Mouse (Mus musculus): ENCODE measurements around the gene Fzd4. TPM values are rescaled to one million over a fixed set of nuclear protein-coding genes. Genes with fewer than 3 reads are reported as not detected.

Gene Fzd4
- polyA plus RNA-seq, 1 experiment, result 5.0 TPM

DNA sequence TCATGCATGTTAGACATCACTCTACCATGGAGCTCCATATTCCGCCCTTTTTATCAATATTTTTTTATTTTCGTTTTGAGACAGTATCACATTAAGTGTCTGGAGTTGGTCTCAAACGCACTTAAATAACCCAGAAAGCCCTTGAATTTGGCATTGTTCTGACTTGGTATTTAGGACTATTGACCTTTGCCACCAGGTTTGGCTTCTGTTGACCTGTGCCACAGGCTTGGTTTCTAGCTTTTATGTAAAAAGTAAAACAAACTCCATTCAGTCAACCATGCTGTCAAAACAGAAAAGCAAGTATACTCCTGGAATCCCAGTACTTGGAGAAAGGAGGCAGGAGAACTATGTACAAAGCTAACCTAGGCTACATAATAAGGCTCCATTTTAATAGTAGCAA lies 12.9 kb upstream of the Fzd4 start:
- Histone ChIP-seq H3K36me3 (ENCODE audit: control insufficient read depth, insufficient read depth) (no peaks in the 10 kb centered on the region), H3K4me3 (no peak overlapping the region), H3K79me2 (ENCODE audit: control insufficient read depth, insufficient read depth) (no peaks in the 10 kb centered on the region), H3K4me2 (ENCODE audit: low read depth) (no peak overlapping the region), H3ac (ENCODE audit: control insufficient read depth, insufficient read length) (no peak overlapping the region), H3K27me3 (ENCODE audit: control insufficient read depth, insufficient read depth, insufficient read length) (no peaks in the 10 kb centered on the region)
- TF ChIP-seq POLR2A (IDR thresholded peaks at IDR 0.05; ENCODE audit: insufficient read length, low read depth), result no peak
- no peak for TF ChIP-seq TCF12 (IDR thresholded peaks at IDR 0.05; ENCODE audit: insufficient read depth, poor library complexity, severe bottlenecking)
- no peak for TF ChIP-seq USF1 (IDR thresholded peaks at IDR 0.05; ENCODE audit: low read depth)
- TF ChIP-seq E2F4 (IDR thresholded peaks at IDR 0.05; ENCODE audit: insufficient read depth), result no peak
- no peak for TF ChIP-seq REST (IDR thresholded peaks at IDR 0.05; ENCODE audit: insufficient read depth, insufficient read length)
- TF ChIP-seq TCF3 (IDR thresholded peaks at IDR 0.05; ENCODE audit: insufficient read length, low read depth), result no peak
- no peak for TF ChIP-seq MYOD1 (IDR thresholded peaks at IDR 0.05; ENCODE audit: control insufficient read depth in 1 of 3, insufficient read length in 2 of 3, low read depth in 2 of 3)
- no peak for TF ChIP-seq CEBPB (IDR thresholded peaks at IDR 0.05; ENCODE audit: insufficient read depth, poor library complexity, severe bottlenecking)
- TF ChIP-seq SRF (IDR thresholded peaks at IDR 0.05; ENCODE audit: control insufficient read depth, insufficient read length, low read depth), result no peak
- TF ChIP-seq MAX (IDR thresholded peaks at IDR 0.05; ENCODE audit: low read depth), result no peak
- TF ChIP-seq MYOG (IDR thresholded peaks at IDR 0.05; ENCODE audit: control insufficient read depth in 1 of 3, insufficient read depth in 1 of 3, insufficient read length in 2 of 3, low read depth in 2 of 3), result no peak
- no peak for TF ChIP-seq POLR2AphosphoS2 (IDR thresholded peaks at IDR 0.05; ENCODE audit: insufficient read length, low read depth)

DNA sequence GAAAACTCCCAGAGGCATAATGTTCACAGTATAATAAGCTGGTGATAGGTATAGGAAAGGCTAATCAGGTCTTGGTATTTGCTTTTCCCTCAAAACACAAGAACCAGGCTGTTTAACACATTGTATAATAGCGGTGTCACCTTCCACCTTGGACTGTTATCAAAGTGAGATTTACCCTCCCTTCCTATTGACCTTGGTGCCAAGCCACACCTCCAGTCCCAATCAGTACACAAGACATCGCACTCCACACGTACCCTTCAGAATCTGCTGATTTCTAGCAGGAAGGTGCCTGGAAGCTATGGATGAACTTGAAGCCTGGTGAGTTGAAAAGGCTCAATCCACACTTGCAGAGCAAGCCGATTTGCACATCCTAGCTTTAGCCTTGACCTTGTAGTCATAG lies 12.3 kb upstream of the Fzd4 start:
- Histone ChIP-seq H3K79me2 (ENCODE audit: control insufficient read depth, insufficient read depth) (no peaks in the 10 kb centered on the region), H3K36me3 (ENCODE audit: control insufficient read depth, insufficient read depth) (no peaks in the 10 kb centered on the region), H3K27me3 (ENCODE audit: control insufficient read depth, insufficient read depth, insufficient read length) (no peaks in the 10 kb centered on the region), H3ac (ENCODE audit: control insufficient read depth, insufficient read length) (no peak overlapping the region), H3K4me3 (no peak overlapping the region), H3K4me2 (ENCODE audit: low read depth) (no peak overlapping the region)
- no peak for TF ChIP-seq MAX (IDR thresholded peaks at IDR 0.05; ENCODE audit: low read depth)
- no peak for TF ChIP-seq REST (IDR thresholded peaks at IDR 0.05; ENCODE audit: insufficient read depth, insufficient read length)
- TF ChIP-seq POLR2A (IDR thresholded peaks at IDR 0.05; ENCODE audit: insufficient read length, low read depth), result no peak
- TF ChIP-seq MYOD1 (IDR thresholded peaks at IDR 0.05; ENCODE audit: control insufficient read depth in 1 of 3, insufficient read length in 2 of 3, low read depth in 2 of 3), result no peak
- TF ChIP-seq CEBPB (IDR thresholded peaks at IDR 0.05; ENCODE audit: insufficient read depth, poor library complexity, severe bottlenecking), result no peak
- TF ChIP-seq SRF (IDR thresholded peaks at IDR 0.05; ENCODE audit: control insufficient read depth, insufficient read length, low read depth), result no peak
- no peak for TF ChIP-seq POLR2AphosphoS2 (IDR thresholded peaks at IDR 0.05; ENCODE audit: insufficient read length, low read depth)
- TF ChIP-seq TCF3 (IDR thresholded peaks at IDR 0.05; ENCODE audit: insufficient read length, low read depth), result no peak
- no peak for TF ChIP-seq MYOG (IDR thresholded peaks at IDR 0.05; ENCODE audit: control insufficient read depth in 1 of 3, insufficient read depth in 1 of 3, insufficient read length in 2 of 3, low read depth in 2 of 3)
- no peak for TF ChIP-seq TCF12 (IDR thresholded peaks at IDR 0.05; ENCODE audit: insufficient read depth, poor library complexity, severe bottlenecking)
- no peak for TF ChIP-seq E2F4 (IDR thresholded peaks at IDR 0.05; ENCODE audit: insufficient read depth)
- no peak for TF ChIP-seq USF1 (IDR thresholded peaks at IDR 0.05; ENCODE audit: low read depth)

DNA sequence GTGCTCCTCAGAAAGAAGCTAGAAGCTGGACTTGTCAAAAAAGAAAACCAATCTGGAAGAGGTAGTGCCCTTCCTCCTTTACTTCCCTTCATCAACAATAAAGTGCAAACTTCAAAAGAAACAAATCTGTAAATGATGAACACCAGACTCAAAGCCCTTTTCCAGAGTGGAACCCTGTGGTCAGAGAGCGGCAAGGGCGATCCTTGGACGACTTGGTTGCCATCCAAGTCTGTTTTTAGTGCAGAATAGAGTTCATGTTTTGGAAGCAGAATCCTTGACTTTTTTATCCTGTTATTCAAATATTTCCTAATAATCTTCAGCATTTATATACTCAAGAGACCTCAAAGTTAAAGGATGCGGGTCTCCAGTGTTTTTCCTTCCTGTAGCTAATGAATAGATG lies 11.8 kb upstream of the Fzd4 start:
- no peaks in the 10 kb centered on the region for H3K79me2 ChIP-seq (ENCODE audit: control insufficient read depth, insufficient read depth)
- no peak for TF ChIP-seq SRF (IDR thresholded peaks at IDR 0.05; ENCODE audit: control insufficient read depth, insufficient read length, low read depth)
- no peak for TF ChIP-seq MYOG (IDR thresholded peaks at IDR 0.05; ENCODE audit: control insufficient read depth in 1 of 3, insufficient read depth in 1 of 3, insufficient read length in 2 of 3, low read depth in 2 of 3)
- TF ChIP-seq USF1 (IDR thresholded peaks at IDR 0.05; ENCODE audit: low read depth), result no peak
- no peak for TF ChIP-seq POLR2A (IDR thresholded peaks at IDR 0.05; ENCODE audit: insufficient read length, low read depth)
- TF ChIP-seq MYOD1 (IDR thresholded peaks at IDR 0.05; ENCODE audit: control insufficient read depth in 1 of 3, insufficient read length in 2 of 3, low read depth in 2 of 3), result no peak
- no peak for TF ChIP-seq TCF12 (IDR thresholded peaks at IDR 0.05; ENCODE audit: insufficient read depth, poor library complexity, severe bottlenecking)
- no peak for TF ChIP-seq E2F4 (IDR thresholded peaks at IDR 0.05; ENCODE audit: insufficient read depth)
- no peak for TF ChIP-seq REST (IDR thresholded peaks at IDR 0.05; ENCODE audit: insufficient read depth, insufficient read length)
- TF ChIP-seq CEBPB (IDR thresholded peaks at IDR 0.05; ENCODE audit: insufficient read depth, poor library complexity, severe bottlenecking), result no peak
- TF ChIP-seq TCF3 (IDR thresholded peaks at IDR 0.05; ENCODE audit: insufficient read length, low read depth), result no peak
- no peak for TF ChIP-seq POLR2AphosphoS2 (IDR thresholded peaks at IDR 0.05; ENCODE audit: insufficient read length, low read depth)
- TF ChIP-seq MAX (IDR thresholded peaks at IDR 0.05; ENCODE audit: low read depth), result no peak
- H3K4me3 ChIP-seq, result no peak overlapping the region
- H3K27me3 ChIP-seq (ENCODE audit: control insufficient read depth, insufficient read depth, insufficient read length), result no peaks in the 10 kb centered on the region
- no peak overlapping the region for H3ac ChIP-seq (ENCODE audit: control insufficient read depth, insufficient read length)
- no peaks in the 10 kb centered on the region for H3K36me3 ChIP-seq (ENCODE audit: control insufficient read depth, insufficient read depth)
- H3K4me2 ChIP-seq (ENCODE audit: low read depth), result no peak overlapping the region

DNA sequence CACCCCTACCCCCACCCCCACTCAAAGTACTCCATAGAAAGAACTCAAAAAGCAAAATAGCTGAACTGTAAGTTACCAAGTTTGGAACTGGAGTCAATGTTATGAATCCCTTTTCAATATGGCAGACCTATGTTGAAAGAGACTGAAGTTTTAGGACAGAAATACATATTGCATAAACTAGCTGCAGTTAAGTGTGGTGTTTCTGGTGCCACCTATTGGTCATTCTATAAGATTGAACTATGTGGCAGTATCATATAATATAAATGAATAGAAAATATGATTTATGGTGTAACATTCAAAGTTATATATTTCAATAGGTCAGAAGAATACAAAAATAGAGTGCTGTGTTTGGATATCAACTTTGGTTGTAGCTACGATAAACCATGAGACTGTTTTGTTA lies 11.3 kb upstream of the Fzd4 start:
- Histone ChIP-seq H3K27me3 (ENCODE audit: control insufficient read depth, insufficient read depth, insufficient read length) (no peaks in the 10 kb centered on the region), H3K4me3 (no peak overlapping the region), H3K4me2 (ENCODE audit: low read depth) (no peak overlapping the region), H3K79me2 (ENCODE audit: control insufficient read depth, insufficient read depth) (no peaks in the 10 kb centered on the region), H3K36me3 (ENCODE audit: control insufficient read depth, insufficient read depth) (no peaks in the 10 kb centered on the region), H3ac (ENCODE audit: control insufficient read depth, insufficient read length) (no peak overlapping the region)
- TF ChIP-seq USF1 (IDR thresholded peaks at IDR 0.05; ENCODE audit: low read depth) (no peak), CEBPB (IDR thresholded peaks at IDR 0.05; ENCODE audit: insufficient read depth, poor library complexity, severe bottlenecking) (no peak), SRF (IDR thresholded peaks at IDR 0.05; ENCODE audit: control insufficient read depth, insufficient read length, low read depth) (no peak), REST (IDR thresholded peaks at IDR 0.05; ENCODE audit: insufficient read depth, insufficient read length) (no peak), MYOD1 (IDR thresholded peaks at IDR 0.05; ENCODE audit: control insufficient read depth in 1 of 3, insufficient read length in 2 of 3, low read depth in 2 of 3) (no peak), TCF12 (IDR thresholded peaks at IDR 0.05; ENCODE audit: insufficient read depth, poor library complexity, severe bottlenecking) (no peak), TCF3 (IDR thresholded peaks at IDR 0.05; ENCODE audit: insufficient read length, low read depth) (no peak), MAX (IDR thresholded peaks at IDR 0.05; ENCODE audit: low read depth) (no peak), POLR2A (IDR thresholded peaks at IDR 0.05; ENCODE audit: insufficient read length, low read depth) (no peak), MYOG (IDR thresholded peaks at IDR 0.05; ENCODE audit: control insufficient read depth in 1 of 3, insufficient read depth in 1 of 3, insufficient read length in 2 of 3, low read depth in 2 of 3) (no peak), POLR2AphosphoS2 (IDR thresholded peaks at IDR 0.05; ENCODE audit: insufficient read length, low read depth) (no peak), E2F4 (IDR thresholded peaks at IDR 0.05; ENCODE audit: insufficient read depth) (no peak)

All from myocyte (in vitro differentiated cells).